Mouse (Mus musculus) kidney, postnatal 0 days (tissue): ENCODE measurements around the gene Gucy1b1. TPM values are rescaled to one million over a fixed set of nuclear protein-coding genes. Genes with fewer than 3 reads are reported as not detected.
A peak's percentile ranks its signal among the peaks of the same experiment; 100 is the strongest.

Experiments
- ATAC-seq: fragments of 200-750 bp; cut with Nextera tagmentation; replicated peaks from 2 replicates; pipeline ENCODE4 v1.8.0; 2017; ENCODE audit warnings: low read depth, moderate number of reproducible peaks, moderate TSS enrichment, moderate library complexity; ENCODE audit not compliant: low FRiP score
- DNase-seq: peaks from one replicate; pipeline ENCODE4 v3.0.0-alpha.2; 2016; ENCODE audit warnings: low spot score
- H3K27ac ChIP-seq: fragments of 300-500 bp; sonication (generic); 2 replicates; pipeline ENCODE4 v1.5.1; 2014; ENCODE audit warnings: mild to moderate bottlenecking
- H3K27me3 ChIP-seq: fragments of 300-500 bp; sonication (generic); 2 replicates; pipeline ENCODE4 v1.6.1; 2014; ENCODE audit warnings: low read length, mixed read lengths; ENCODE audit not compliant: insufficient read depth
- H3K36me3 ChIP-seq: fragments of 300-500 bp; sonication (generic); 2 replicates; pipeline ENCODE4 v1.6.1; 2014; ENCODE audit warnings: low read length, mixed read lengths; ENCODE audit not compliant: insufficient read depth
- H3K4me1 ChIP-seq: fragments of 300-500 bp; sonication (generic); replicated peaks from 2 replicates; pipeline ENCODE4 v1.6.1; 2014; ENCODE audit warnings: antibody characterized with exemption, low read length, mixed read lengths; ENCODE audit not compliant: insufficient read depth
- H3K4me2 ChIP-seq: fragments of 300-500 bp; sonication (generic); 2 replicates; pipeline ENCODE4 v1.6.1; 2014; ENCODE audit warnings: mild to moderate bottlenecking, low read length, moderate library complexity, mixed read lengths
- H3K4me3 ChIP-seq: fragments of 300-500 bp; sonication (generic); replicated peaks from 2 replicates; pipeline ENCODE4 v1.5.1; 2014; ENCODE audit warnings: low read depth, low read length
- H3K9ac ChIP-seq: fragments of 300-500 bp; sonication (generic); 2 replicates; pipeline ENCODE4 v1.6.1; 2014; ENCODE audit warnings: low read depth, low read length
- H3K9me3 ChIP-seq: fragments of 300-500 bp; sonication (generic); replicated peaks from 2 replicates; pipeline ENCODE4 v1.6.1; 2016; ENCODE audit warnings: low read length, inconsistent platforms, mixed read lengths
- CTCF ChIP-seq: IDR thresholded peaks from 2 replicates; pipeline ENCODE4 v1.5.1; 2016; ENCODE audit warnings: antibody characterized with exemption, low read depth, mild to moderate bottlenecking, moderate library complexity
- WGBS: fragments of 180-500 bp; shearing (Covaris S2); extraction: QIAGEN DNeasy Blood & Tissue Kit; methylation state at CpG from one replicate; pipeline ENCODE4 v1.1.7; 2014; 5-methylcytosine and 5-hydroxymethylcytosine counted together
- polyA plus RNA-seq: library from polyadenylated mRNA; unstranded; fragments of >200 nt; fragmentation: Nextera tagmentation; extraction: Ambion mirVana; gene quantifications from 2 replicates; pipeline ENCODE4 v1.2.1, GENCODE M21; 2015

Gucy1b1 gene
- polyA plus RNA-seq, 1 experiment from 2014 or later: 24.2 TPM

DNA sequence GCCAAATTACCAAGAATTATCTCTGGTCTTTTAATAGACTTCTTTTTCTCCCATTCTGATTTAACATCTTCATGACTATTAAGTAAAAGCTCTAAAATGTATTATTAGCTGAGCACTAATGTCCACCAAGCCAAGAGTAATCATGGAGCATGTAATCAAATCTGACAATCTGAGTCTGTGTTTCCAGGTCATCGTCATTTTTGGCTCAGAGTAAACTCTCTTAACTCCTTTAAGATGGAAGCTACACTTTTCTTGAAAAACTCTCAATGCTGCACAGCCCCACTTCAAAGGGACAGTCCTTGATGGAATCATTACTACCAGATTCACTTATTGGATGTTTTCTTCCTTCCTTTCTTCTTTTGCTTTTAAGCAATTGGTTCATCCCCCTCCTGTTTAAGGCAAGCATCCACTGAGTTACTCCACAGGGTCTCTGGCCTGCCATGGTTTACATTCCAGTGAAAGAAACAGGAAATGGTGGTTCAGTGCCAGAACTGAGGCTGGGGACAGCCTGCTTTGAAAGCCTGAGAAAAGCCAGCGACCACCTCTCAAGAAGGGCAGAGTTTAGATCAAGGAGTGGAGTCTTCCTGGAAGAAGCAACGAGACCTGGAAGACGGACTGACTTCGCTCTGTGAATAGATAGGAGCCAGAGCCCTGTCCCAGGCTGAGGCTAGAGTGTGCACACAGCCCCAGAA, 20.1 kb downstream of the Gucy1b1 start:
- ATAC-seq (no peak), DNase-seq (no peak)
- 55% methylated on average over 5 of the region's 5 CpGs for WGBS
- no peaks in the 10 kb centered on the region for H3K36me3 ChIP-seq
- H3K4me1 ChIP-seq: no peaks in the 10 kb centered on the region
- no peak for TF ChIP-seq CTCF
- H3K9me3 ChIP-seq: no peaks in the 10 kb centered on the region
- no peak overlapping the region for H3K4me3 ChIP-seq
- peak overlapping the region; percentile 8; the same call in 1 of the 2 replicates for H3K27ac ChIP-seq
- no peak overlapping the region for H3K9ac ChIP-seq
- no peaks in the 10 kb centered on the region for H3K27me3 ChIP-seq
- H3K4me2 ChIP-seq: no peak overlapping the region

DNA sequence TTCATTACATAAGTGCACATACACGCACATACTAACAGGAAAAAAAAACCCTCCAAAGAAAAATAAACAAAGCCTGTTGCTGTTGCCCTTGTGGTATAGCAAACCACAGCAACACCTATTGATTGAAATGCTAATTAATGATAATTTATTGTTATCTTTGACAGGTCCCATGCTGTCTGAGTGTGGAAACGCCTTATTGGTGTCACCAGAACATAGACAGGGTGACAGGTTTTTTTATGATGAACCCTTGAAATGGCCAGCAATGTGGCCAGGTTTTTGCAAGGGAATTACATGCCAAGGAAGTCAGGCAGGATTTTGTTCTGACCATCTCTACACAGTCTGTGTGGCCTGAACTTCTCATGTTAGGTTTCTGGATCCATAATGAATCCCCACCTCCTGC, 22.5 kb downstream of the Gucy1b1 start:
- H3K27ac ChIP-seq: no peak overlapping the region
- H3K36me3 ChIP-seq: no peaks in the 10 kb centered on the region
- no peak for TF ChIP-seq CTCF
- no peak overlapping the region for H3K9ac ChIP-seq
- no peak overlapping the region for H3K4me2 ChIP-seq
- no peak for DNase-seq
- no peaks in the 10 kb centered on the region for H3K27me3 ChIP-seq
- no peaks in the 10 kb centered on the region for H3K4me1 ChIP-seq
- no peak for ATAC-seq
- no peak overlapping the region for H3K4me3 ChIP-seq
- WGBS: 61% methylated on average over 2 of the region's 2 CpGs
- H3K9me3 ChIP-seq: no peaks in the 10 kb centered on the region

DNA sequence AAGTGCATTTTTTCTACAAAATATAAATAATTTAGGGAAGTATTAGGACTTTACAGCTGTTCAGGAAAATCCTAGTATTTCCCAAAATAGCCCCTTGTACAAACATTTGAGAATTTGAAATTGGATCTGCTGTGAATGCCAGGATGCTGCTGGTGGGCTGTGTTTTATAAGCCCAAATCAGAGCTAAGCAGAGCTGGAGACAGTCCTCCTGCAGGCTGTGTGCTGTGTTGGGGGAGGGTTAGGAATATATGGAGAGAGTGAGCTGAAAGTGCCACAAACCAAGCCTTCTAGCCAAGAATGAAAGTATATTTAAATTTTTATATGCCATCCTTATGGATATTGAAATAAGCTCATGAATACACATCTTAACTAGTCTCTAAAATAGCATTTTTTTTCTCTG, 23.0 kb downstream of the Gucy1b1 start:
- Histone ChIP-seq H3K27ac (no peak overlapping the region), H3K4me2 (no peak overlapping the region), H3K4me1 (no peaks in the 10 kb centered on the region), H3K4me3 (no peak overlapping the region), H3K27me3 (no peaks in the 10 kb centered on the region), H3K36me3 (no peaks in the 10 kb centered on the region), H3K9me3 (no peaks in the 10 kb centered on the region), H3K9ac (no peak overlapping the region)
- no peak for ATAC-seq
- no peak for DNase-seq
- no peak for TF ChIP-seq CTCF

DNA sequence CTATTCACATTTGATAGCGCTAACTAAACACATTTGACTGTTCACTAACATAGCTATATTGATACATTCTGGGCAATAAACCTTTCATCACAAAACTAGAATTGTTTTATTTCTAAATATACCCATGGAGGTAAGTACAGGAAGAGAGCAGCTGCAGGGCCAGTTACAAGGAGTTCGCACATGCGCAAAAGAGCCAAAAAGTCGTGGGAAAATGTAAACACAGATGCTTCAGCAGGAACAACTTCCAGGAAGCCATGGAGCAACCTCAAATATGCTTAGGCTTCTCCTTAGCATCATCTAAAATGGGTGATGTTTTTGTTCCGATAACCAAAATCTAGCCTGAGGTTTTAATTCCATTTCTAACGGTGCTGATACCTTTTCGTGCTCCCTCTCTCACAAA, 25.8 kb downstream of the Gucy1b1 start:
- Histone ChIP-seq H3K36me3 (no peaks in the 10 kb centered on the region), H3K9me3 (no peaks in the 10 kb centered on the region), H3K4me1 (no peaks in the 10 kb centered on the region), H3K27ac (no peak overlapping the region), H3K4me2 (no peak overlapping the region), H3K9ac (no peak overlapping the region), H3K27me3 (no peaks in the 10 kb centered on the region), H3K4me3 (no peak overlapping the region)
- 61% methylated on average over 7 of the region's 7 CpGs for WGBS
- TF ChIP-seq CTCF: no peak
- ATAC-seq (no peak), DNase-seq (no peak)

DNA sequence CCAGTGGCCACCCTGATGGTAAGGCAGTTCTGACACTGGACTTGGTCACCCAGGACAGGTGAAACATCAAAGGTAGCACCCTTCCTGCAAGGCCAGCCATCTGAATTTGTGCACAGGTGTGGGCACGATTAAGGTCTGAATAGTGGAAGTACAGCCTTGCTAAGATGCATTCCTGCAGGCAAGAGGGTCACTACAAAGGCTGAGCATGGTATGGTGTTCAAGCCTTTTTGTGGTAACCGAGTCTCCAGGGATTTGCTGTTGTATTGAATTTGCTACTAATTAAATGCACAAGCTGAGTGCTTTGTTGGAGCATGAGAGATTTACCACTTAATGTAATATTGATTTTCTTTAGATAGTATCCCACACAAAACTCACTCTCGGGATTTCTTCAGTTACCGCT, 26.4 kb downstream of the Gucy1b1 start:
- Histone ChIP-seq H3K27ac (no peak overlapping the region), H3K4me1 (no peaks in the 10 kb centered on the region), H3K9ac (no peak overlapping the region), H3K9me3 (no peaks in the 10 kb centered on the region), H3K36me3 (no peaks in the 10 kb centered on the region), H3K4me3 (no peak overlapping the region), H3K27me3 (no peaks in the 10 kb centered on the region), H3K4me2 (no peak overlapping the region)
- 73% methylated on average over 4 of the region's 4 CpGs for WGBS
- ATAC-seq (no peak), DNase-seq (no peak)
- TF ChIP-seq CTCF: no peak

DNA sequence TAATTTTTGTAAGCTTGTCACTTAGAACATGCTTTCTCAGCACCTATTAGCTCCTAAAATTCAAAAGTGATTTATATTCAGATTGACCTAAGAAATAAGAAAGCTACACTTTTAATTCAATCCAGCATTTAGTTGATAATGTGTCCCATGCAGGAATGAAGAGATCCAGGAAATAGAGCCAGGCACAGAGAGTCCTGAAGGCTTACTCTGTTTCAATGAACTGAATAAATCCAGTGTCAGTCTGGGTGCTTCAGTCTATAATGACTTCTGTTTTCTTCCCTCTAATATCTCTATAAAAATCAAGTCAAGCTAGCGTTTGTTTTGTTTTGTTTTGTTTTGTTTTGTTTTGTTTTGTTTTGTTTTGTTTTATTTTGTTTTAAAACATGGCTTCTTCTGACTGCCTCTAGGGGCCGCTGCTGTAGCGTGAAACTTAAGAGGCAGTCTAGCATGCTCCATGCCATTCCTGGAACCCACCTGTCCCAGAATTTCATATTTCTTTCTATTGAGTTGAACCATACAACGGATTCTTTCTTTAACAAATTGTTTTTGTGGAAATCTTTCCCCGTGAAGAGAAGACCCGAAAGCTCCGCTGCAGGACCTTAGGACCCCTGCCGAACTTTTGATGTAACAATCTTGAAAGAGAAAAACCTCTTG, 27.3 kb downstream of the Gucy1b1 start:
- peak; percentile 78 for TF ChIP-seq CTCF
- Histone ChIP-seq H3K4me2 (no peak overlapping the region), H3K4me1 (no peaks in the 10 kb centered on the region), H3K36me3 (no peaks in the 10 kb centered on the region), H3K27ac (no peak overlapping the region), H3K27me3 (no peaks in the 10 kb centered on the region), H3K9me3 (no peaks in the 10 kb centered on the region), H3K9ac (no peak overlapping the region), H3K4me3 (no peak overlapping the region)
- DNase-seq (peak; percentile 84), ATAC-seq (peak; percentile 46; the same call in 1 of the 2 replicates)
- WGBS: 32% methylated on average over 8 of the region's 8 CpGs

DNA sequence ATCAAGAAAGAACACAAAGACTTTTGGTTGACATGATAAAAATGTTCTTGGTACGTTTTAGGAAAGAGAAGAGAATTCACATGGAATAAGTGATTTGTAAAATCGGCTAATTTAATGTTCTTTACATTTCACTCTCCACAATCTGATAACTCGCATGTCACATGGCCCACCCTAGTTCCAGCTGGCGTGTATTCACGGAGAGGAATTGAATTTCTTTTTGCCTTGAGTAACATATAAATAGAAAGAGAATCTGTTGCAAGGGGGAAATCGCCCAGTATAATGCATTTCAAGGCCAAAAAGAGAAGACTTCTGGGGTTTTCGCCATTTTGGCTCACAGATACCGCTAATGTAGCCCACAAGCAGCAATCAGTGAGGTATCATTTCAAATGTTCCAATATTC, 28.4 kb downstream of the Gucy1b1 start:
- H3K27ac ChIP-seq: no peak overlapping the region
- H3K4me3 ChIP-seq: no peak overlapping the region
- DNase-seq (no peak), ATAC-seq (no peak)
- no peaks in the 10 kb centered on the region for H3K36me3 ChIP-seq
- H3K4me1 ChIP-seq: no peaks in the 10 kb centered on the region
- no peaks in the 10 kb centered on the region for H3K9me3 ChIP-seq
- WGBS: 86% methylated on average over 8 of the region's 8 CpGs
- no peaks in the 10 kb centered on the region for H3K27me3 ChIP-seq
- H3K4me2 ChIP-seq: no peak overlapping the region
- no peak for TF ChIP-seq CTCF
- no peak overlapping the region for H3K9ac ChIP-seq
